Mouse (Mus musculus) megakaryocyte, adult 5-6 weeks (primary cell): ENCODE results near the gene Mcm5. TPM values are rescaled to one million over a fixed set of nuclear protein-coding genes. Genes with fewer than 3 reads are reported as not detected.

Source experiments
- ATAC-seq: 2 replicates; pipeline ENCODE4 v1.8.0; 2016; ENCODE audit warnings: mild to moderate bottlenecking, inconsistent platforms; ENCODE audit not compliant: poor library complexity, severe bottlenecking
- total RNA-seq, 2 experiments: library from RNA; stranded (forward) in 1 of 2; stranded (reverse) in 1 of 2; fragments of 153-499, 151-499 nt in 1 of 2; fragments of 221-1000, 200-1000 nt in 1 of 2; gene quantifications; 2 replicates each; pipeline versions ENCODE4 v1.2.3 to v1.2.4; 2015 to 2017

The Mcm5 gene
- total RNA-seq, 2 experiments from 2014 or later: 45.9 to 212 TPM

GRCm38 (mm10) chr8:75157471-75158230, 48.3 kb downstream of the Mcm5 start:
- no peak for ATAC-seq

- ATAC-seq: no peak
Measured at GRCm38 (mm10) chr8:75169363-75169762, 60.0 kb downstream of the Mcm5 start.

GRCm38 (mm10) chr8:75172009-75172685, 62.8 kb downstream of the Mcm5 start:
- no peak for ATAC-seq

Other genes with a start within 250 kb of the Mcm5 start
- not detected in 2 replicates for gene Isx, start 236.4 kb upstream of the Mcm5 start, total RNA-seq (2015)
- not detected in 2 replicates for gene Isx, start 236.4 kb upstream of the Mcm5 start, total RNA-seq (2017)
- gene Hmgxb4, start 116.2 kb upstream of the Mcm5 start, total RNA-seq (2015): 24.4 and 28.4 TPM in 2 replicates
- gene Hmgxb4, start 116.2 kb upstream of the Mcm5 start, total RNA-seq (2017): 77.8 and 95.8 TPM in 2 replicates
- gene Tom1, start 75.9 kb upstream of the Mcm5 start, total RNA-seq (2015): 53.1 and 60.1 TPM in 2 replicates
- 46.6 and 60.7 TPM in 2 replicates for gene Tom1, start 75.9 kb upstream of the Mcm5 start, total RNA-seq (2017)
- 25.4 and 27.1 TPM in 2 replicates for gene Hmox1, start 15.9 kb upstream of the Mcm5 start, total RNA-seq (2015)
- gene Hmox1, start 15.9 kb upstream of the Mcm5 start, total RNA-seq (2017): 42.3 and 49.8 TPM in 2 replicates
- gene Rasd2, start 104.4 kb downstream of the Mcm5 start, total RNA-seq (2015): 0.18 TPM in 1 of 2 replicates, not detected in the other
- gene Rasd2, start 104.4 kb downstream of the Mcm5 start, total RNA-seq (2017): not detected in 2 replicates